Mouse (Mus musculus): ENCODE results near the gene Adgrf1.

Adgrf1 gene

DNA sequence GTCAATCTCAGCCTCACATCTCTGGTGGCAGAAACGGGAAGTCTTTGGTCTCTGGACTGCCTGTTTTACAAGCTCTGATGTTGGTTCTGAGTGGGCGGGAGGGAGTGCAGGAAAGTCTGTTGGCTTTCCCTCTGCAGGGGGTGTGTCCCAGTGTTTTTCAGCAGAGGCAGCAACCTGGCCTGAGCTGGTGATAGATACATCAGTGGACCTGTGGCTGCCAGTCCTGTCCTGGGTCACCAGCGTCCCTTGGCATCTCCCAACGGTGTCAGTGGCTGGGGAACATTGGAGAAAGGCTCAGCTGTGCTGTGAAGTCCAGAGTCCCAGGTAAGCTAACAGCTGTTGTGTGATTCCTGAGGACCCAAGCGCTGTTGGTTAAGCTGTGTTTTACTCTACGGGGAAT lies at the start of gene Adgrf1:
Gene Adgrf1, plus strand, starts transcription at position 169 of the 400 bp plus-strand sequence.
- no peak for DNase-seq (ENCODE audit: low spot score)

- DNase-seq (ENCODE audit: low spot score) = no peak
Measured at GRCm38 (mm10) chr17:43226101-43226500, 44.0 kb upstream of the Adgrf1 start.

DNA sequence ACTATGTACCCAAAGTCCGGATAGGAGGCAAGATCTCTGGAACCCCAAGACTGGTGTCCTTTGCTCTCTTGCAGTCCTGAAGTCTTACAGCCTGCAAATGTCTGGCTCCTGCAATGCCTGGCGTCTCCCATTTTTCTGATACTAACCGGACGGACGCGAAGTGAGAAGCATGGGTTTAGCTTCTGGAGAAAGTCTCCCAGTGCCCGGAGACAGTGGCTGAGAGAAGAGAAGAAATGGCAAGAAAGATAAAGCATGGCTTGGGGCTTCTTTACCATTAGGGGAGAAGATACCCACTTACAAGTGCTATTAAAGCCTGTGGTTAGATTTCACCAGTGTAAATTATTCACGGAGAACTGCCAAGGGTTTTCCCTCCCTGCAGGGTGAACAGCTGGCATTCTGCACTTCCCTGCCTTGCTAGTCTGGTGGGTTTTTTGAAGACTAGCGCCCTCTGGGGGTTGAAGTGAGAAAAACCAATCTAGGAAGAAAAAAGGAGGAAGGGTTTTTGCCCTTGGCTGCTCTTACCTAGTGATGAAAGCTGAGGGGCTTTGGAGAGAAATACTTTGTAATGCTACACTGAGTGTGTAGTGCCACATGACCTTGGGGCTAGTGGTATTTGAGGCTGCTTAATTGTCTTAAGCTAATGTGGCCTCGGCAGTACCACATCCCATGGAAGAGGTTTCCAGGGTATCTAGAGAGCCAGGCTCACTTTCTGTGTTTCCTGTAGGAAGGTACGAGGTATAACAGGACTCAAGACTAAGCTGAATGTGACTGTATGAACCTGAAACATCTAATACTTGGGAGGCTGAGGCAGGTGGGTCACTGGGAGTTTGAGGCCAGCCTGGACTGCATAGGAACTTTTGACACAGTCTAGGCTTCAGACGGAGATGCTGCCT lies 40.3 kb upstream of the Adgrf1 start:
- peak; percentile 51 for DNase-seq (ENCODE audit: low spot score)

DNA sequence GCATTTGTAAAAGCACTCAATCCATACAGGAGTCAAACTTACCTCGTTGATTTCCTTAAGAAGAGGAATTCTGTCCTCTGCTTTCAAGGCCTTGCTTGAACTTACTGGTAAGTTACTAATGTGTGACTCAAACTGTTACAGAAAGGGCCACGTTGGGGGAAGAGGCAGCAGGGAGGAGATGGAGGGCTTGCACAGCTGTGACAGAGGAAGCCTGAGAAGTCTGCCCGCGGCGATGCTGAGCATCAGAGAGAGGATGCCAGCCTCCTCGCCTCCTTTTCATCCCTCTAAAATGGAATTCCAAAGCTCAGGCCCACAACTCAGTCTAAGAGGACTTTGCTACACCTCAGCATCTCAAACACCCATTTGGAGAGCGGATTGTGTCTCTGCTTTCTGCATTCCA lies 39.3 kb upstream of the Adgrf1 start:
- no peak for DNase-seq (ENCODE audit: low spot score)

- no peak for DNase-seq (ENCODE audit: low spot score)
Measured at GRCm38 (mm10) chr17:43232769-43233168, 37.4 kb upstream of the Adgrf1 start.

GRCm38 (mm10) chr17:43236656-43237250 lies 33.4 kb upstream of the Adgrf1 start:
- no peak for DNase-seq (ENCODE audit: low spot score)

- DNase-seq (ENCODE audit: low spot score) = no peak
Measured at GRCm38 (mm10) chr17:43239035-43239434, 31.1 kb upstream of the Adgrf1 start.

DNA sequence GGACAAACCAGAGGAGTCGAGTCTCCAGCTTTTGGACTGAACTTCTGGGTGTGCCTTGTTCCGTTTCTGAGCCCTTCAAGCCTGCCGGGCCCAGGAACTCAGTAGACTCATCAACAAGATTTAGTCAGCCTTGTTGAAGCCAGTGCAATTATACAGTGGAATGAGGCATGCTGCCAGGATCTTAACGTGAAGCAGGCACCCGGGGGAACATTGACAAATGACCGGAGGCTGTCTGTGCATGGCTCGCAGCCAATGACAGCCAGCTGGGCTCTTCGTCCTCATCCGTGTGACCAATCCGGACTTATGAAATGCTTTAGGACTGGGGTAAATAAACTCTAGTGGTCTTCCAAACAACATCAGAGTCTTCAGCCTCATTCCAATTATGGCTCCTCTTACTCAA lies 29.0 kb upstream of the Adgrf1 start:
- DNase-seq (ENCODE audit: low spot score) = peak; percentile 42

DNA sequence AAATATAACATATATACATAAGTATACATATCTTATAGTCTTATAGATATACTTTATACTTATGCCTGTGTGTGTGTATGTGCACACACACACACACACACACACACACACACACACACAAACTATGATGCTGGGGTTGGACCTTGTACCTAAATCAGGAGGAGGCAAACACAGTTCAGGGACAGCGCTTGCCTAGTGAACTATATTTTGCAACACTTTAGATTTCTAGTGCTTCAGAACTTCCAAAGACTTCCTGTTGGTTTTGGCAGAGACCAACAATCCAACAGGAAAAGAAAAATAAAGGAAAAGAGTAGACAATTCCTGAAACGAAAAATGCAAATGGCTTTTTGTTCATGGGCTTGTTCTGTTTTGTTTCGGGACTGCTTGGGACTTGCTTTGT lies 27.5 kb upstream of the Adgrf1 start:
- DNase-seq (ENCODE audit: low spot score) = no peak

DNA sequence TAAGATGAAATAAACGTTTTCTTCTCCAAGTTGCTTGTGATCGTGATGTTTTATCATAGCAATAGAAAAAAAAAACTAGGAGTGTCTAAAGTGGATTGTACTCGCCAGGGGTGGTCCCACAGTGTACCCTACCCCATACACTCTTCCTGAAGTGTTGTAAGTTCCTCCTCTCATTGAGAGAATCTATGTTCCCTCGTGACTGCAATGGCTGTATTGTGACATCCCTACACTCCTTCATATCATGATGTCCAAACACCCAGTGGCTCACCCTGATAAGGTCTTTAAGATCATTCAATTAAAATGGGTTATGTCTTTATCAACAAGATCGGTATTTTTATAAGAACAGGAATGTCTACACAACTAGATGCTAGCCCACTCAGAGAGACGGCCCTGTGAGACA lies 24.8 kb upstream of the Adgrf1 start:
- DNase-seq (ENCODE audit: low spot score) = no peak

- DNase-seq (ENCODE audit: low spot score) = no peak
Measured at GRCm38 (mm10) chr17:43247245-43247644, 22.9 kb upstream of the Adgrf1 start.

DNA sequence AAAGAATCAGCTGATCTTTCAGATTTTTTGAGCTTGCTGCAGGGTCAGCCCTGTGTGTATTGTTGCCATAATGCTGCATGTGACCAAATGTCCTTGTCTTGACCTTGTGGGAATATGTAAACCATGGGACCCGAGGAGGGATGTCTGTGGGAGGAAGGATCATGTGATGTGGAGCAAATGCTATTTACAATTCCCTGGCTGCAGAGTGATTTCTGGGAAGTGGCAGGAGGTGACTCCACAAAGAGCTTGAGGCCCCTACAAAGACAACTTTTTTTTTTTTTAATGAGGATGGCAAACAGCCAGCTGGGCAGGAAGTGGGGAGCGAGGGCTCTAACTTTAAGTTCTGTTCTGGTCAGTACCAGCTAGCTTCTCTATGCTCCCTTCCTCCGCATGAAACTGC lies 20.5 kb upstream of the Adgrf1 start:
- no peak for DNase-seq (ENCODE audit: low spot score)

- DNase-seq (ENCODE audit: low spot score) = peak; percentile 43
Measured at GRCm38 (mm10) chr17:43251249-43252125, 18.6 kb upstream of the Adgrf1 start.

GRCm38 (mm10) chr17:43252846-43253245 lies 17.3 kb upstream of the Adgrf1 start:
- DNase-seq (ENCODE audit: low spot score) = no peak

DNA sequence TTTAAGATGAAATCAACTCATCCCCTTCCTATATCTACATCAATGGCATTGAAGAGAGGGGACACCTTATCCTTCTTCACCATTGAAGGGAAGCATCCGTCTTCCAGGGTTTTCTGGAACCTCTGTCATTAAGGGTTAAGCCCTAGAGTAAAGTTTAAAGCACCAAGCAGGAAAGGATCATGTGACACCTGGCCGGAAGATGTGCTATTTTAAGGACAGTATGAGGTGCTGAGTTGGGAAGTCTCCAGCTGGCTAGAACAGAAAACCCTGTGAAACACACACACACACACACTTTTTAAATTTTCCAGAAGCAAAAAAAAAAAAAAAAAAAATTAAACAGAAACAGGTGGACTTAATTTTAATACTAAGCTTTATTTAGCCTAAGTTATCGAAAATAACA lies 15.9 kb upstream of the Adgrf1 start:
- no peak for DNase-seq (ENCODE audit: low spot score)

DNA sequence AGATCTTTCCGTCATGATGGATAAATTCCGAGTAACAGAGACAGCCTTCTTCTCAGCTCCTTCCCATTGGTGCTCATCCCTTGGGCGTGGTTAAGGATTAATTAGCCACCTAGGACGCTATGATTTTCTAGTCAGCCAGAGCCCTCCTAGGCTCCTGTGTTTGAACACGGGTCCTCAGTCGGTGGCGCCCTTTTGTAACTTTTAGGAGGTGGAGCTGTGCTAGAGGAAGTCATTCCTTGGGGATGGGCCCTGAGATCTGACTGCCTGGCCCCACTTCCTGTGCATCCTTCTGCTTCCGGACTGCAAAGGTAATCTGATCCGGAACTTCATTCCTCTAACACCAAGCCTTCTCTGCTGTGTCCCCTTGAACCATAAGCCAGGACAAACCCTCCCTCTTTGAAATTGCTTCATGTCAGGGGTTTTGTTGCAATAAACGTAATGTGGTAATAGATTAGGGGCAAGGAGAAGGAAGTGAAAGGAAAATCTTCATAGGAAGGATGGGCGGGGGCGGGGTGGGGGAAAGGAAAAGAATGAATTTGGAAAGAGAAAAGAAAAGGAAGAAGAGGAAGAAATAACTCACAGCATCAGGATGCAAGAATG lies 13.5 kb upstream of the Adgrf1 start:
- no peak for DNase-seq (ENCODE audit: low spot score)

- peak; percentile 47 for DNase-seq (ENCODE audit: low spot score)
Measured at GRCm38 (mm10) chr17:43257699-43258098, 12.4 kb upstream of the Adgrf1 start.

DNA sequence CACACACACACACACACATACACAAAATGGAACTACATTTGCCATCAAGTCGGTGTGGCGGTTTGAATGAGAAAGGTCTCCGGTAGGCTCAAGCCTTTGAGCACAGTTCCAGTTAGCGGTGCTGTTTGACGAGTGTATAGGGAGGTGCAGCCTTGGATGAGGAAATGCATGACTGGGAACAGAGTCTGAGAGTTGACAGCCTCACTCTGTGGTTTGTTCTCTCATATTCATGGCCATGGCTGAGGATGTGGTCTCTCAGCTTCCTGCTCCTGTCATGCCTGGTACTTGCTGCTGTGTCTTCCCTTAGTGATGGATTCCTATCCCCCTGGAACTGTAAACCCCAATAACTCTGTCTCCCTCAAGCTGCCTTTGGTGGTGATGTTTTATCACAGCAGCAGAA lies 8.2 kb upstream of the Adgrf1 start:
- no peak for DNase-seq (ENCODE audit: low spot score)

DNA sequence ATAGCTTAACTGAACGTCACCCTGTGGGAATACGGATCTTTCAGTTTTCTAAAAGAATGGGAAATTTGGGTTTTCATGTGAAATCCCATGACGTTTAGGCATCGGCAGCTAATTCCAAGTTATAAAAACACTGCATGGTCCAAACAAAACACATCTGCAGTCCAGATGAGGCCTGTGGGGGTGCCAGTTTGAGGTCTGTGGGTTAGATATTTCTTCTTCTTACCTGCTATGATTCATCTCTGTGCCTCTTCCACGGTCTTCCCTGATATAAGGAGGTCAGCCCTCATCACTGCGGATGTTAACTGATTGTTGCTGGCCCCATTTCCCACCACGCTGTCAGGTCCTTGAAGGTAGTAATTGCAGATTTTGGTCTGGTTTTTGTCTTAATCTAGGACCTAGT lies 5.4 kb upstream of the Adgrf1 start:
- no peak for DNase-seq (ENCODE audit: low spot score)

DNA sequence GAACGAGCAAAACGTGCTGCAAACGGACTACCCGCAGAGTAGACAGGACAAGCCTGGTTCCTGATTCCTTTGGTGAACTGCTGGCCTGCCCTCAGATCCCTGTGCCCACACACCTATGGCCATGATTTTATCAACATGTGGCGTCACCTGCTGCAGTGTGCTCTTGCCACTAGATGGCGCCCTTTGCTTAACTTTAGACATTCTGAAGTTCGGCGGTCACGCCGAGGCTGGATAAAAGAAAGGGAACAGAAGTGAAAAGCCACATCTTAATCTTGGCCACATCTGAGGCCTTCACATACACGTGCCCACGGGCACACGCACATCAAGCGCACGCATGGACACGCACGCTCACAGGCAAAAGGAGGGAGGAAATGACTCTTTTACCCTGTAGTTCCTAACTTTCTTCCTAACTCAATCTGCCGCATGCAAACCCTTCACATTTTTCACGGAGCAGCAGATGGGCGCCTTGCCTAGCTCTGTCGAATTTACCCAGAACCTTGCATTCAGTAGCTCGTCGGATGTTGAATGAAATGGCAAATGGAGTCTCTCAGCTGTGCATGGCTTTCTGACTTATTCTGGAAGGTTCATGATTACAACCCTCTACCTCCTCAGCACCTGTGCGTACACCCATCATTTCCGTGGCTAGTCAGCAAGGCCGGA lies 4.8 kb upstream of the Adgrf1 start:
- peak; percentile 73 for DNase-seq (ENCODE audit: low spot score)

DNA sequence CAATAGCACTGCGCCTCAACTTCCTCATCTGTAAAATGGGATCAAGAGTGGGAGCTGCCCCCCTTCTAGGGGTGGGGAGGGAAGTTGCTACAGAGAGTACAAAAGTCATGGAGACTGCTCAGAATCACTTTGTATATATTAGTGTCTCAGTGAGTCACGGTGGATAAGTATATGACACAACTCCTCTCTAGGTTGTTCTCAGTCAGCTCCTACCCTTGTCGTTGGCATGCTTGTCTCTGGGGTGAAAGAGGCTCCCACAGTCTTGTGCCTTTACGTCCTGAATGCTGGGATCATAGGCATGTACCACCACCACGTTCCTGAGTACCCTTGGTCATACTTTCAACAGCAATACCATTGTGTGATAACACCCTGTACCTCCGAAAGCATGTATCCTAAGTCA lies 4.2 kb upstream of the Adgrf1 start:
- DNase-seq (ENCODE audit: low spot score) = no peak

GRCm38 (mm10) chr17:43266636-43267035 lies 3.5 kb upstream of the Adgrf1 start:
- no peak for DNase-seq (ENCODE audit: low spot score)
